Comparison of ENCODE assay signal across 7 mouse cellular contexts in the genomic region with DNA sequence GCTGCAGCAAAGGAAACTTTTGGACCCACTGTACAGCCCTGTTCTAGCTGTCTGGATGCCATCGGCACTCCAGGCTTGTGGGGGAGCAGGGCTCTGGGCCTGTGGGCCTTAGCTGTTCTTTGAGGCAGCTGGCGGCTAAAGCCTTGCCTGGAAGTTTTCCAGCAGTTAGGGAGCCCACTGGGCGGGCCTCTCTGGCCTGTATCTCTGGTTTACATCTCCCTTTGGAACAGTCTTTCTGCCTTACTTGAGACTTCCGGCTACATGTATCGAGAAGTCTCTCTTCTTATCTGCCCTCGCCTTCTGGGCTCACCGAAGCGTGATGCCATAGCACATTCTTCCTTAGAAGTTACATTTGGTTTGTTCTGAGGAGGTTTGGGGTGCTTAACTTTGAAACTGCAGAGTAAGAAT.
A peak's percentile ranks its signal among the peaks of the same experiment; 100 is the strongest.
DNase-seq lines count a peak whose midpoint lies in the region; ATAC-seq and TF ChIP-seq lines count a peak whose summit lies in the region.

No protein-coding gene starts in this region.

- H3K4me3 ChIP-seq in hindbrain, postnatal 0 days (ENCODE audit: low read length) = no peak overlapping the region
- no peak overlapping the region for H3K4me3 ChIP-seq in neural tube, embryonic 14.5 days (ENCODE audit: low read depth, low read length)

- H3K4me2 ChIP-seq in hindbrain, postnatal 0 days (ENCODE audit: low read depth, low read length) = no peak overlapping the region
- no peak overlapping the region for H3K4me2 ChIP-seq in neural tube, embryonic 14.5 days (ENCODE audit: low read depth, low read length)

- no peak overlapping the region for H3K9ac ChIP-seq in hindbrain, postnatal 0 days (replicated peaks; ENCODE audit: low read length)
- no peak overlapping the region for H3K9ac ChIP-seq in neural tube, embryonic 14.5 days (replicated peaks; ENCODE audit: low read depth, low read length)

- TF ChIP-seq CTCF in hindbrain, postnatal 0 days (IDR thresholded peaks at IDR 0.05; ENCODE audit: low read depth) = no peak; the same call in 1 of the 2 replicates

- WGBS in hindbrain, postnatal 0 days = 50% methylated on average over 8 of the region's 8 CpGs
- 71% methylated on average over 8 of the region's 8 CpGs for WGBS in neural tube, embryonic 14.5 days

- peaks cover 10% of the 10 kb centered on the region for H3K4me1 ChIP-seq in hindbrain, postnatal 0 days (ENCODE audit: insufficient read depth, low read length)
- H3K4me1 ChIP-seq in neural tube, embryonic 14.5 days (ENCODE audit: control insufficient read depth, insufficient read depth, low read length) = peaks cover 3% of the 10 kb centered on the region; the same call in 1 of the 2 replicates

- H3K36me3 ChIP-seq in hindbrain, postnatal 0 days (ENCODE audit: insufficient read depth, low read length) = no peaks in the 10 kb centered on the region
- no peaks in the 10 kb centered on the region for H3K36me3 ChIP-seq in neural tube, embryonic 14.5 days (ENCODE audit: control insufficient read depth, insufficient read depth, low read length)

- peak; percentile 61 for ATAC-seq in hindbrain, postnatal 0 days
- ATAC-seq in neural tube, embryonic 14.5 days (ENCODE audit: low read depth) = peak; percentile 60; the same call in 1 of the 2 replicates
- ATAC-seq in frontal cortex, adult (ENCODE audit: low TSS enrichment) = no peak

- H3K9me3 ChIP-seq in hindbrain, postnatal 0 days (ENCODE audit: low read length) = no peaks in the 10 kb centered on the region
- H3K9me3 ChIP-seq in neural tube, embryonic 14.5 days (ENCODE audit: control insufficient read depth, low read length) = no peaks in the 10 kb centered on the region

- H3K27ac ChIP-seq in hindbrain, postnatal 0 days = no peak overlapping the region
- no peak overlapping the region for H3K27ac ChIP-seq in neural tube, embryonic 14.5 days (ENCODE audit: low read depth, low read length)

- peak; percentile 82 for DNase-seq in left cerebral cortex, postnatal 4 days
- no peak for DNase-seq in left cerebral cortex, adult 11 months (ENCODE audit: low spot score)
- DNase-seq in cerebellum, adult 9-10 months = peak; percentile 56
- peak; percentile 76 for DNase-seq in hindbrain, postnatal 0 days (ENCODE audit: low spot score)
- DNase-seq in Muller cell, postnatal 12 days (ENCODE audit: inconsistent ontology term) = no peak

- no peaks in the 10 kb centered on the region for H3K27me3 ChIP-seq in hindbrain, postnatal 0 days (ENCODE audit: insufficient read depth, low read length)
- no peaks in the 10 kb centered on the region for H3K27me3 ChIP-seq in neural tube, embryonic 14.5 days (ENCODE audit: control insufficient read depth, insufficient read depth, low read length)

- intact Hi-C loops in left cerebral cortex, postnatal 4 days (cut with DNase I) = no loop called here

Comparison
In these comparisons a context has a peak if more than half of its experiments do, and no peak if none do; other contexts are left out.
1. DNase-seq: peak in left cerebral cortex, postnatal 4 days (single experiment), cerebellum, adult 9-10 months (single experiment) and hindbrain, postnatal 0 days (single experiment); none in left cerebral cortex, adult 11 months (single experiment) and Muller cell, postnatal 12 days (single experiment).